Mouse (Mus musculus) cerebellum, postnatal 10 days (tissue): ENCODE data around the gene Ripk1.

Source experiments
- DNase-seq, 2 experiments: peaks; one replicate each; pipeline ENCODE4 v3.0.0; 2021; ENCODE audit warnings: mixed read lengths in 2 of 2

The Ripk1 gene

GRCm38 (mm10) chr13:34077492-34078271 is 75.5 kb downstream of the Ripk1 start, which contains the start of gene Tubb2a:
Gene Tubb2a, minus strand, starts transcription at chr13:34078007.
- DNase-seq, result peak; percentile 99

GRCm38 (mm10) chr13:34078500-34079280 is 76.5 kb downstream of the Ripk1 start:
- no peak for DNase-seq

GRCm38 (mm10) chr13:34079801-34080200 is 77.6 kb downstream of the Ripk1 start:
- no peak for DNase-seq

GRCm38 (mm10) chr13:34081926-34082325 is 79.8 kb downstream of the Ripk1 start:
- no peak for DNase-seq

GRCm38 (mm10) chr13:34084026-34084750 is 82.0 kb downstream of the Ripk1 start:
- DNase-seq, result no peak
